Mouse (Mus musculus): ENCODE results near the gene Agap3. TPM values are rescaled to one million over a fixed set of nuclear protein-coding genes. Genes with fewer than 3 reads are reported as not detected.

Gene Agap3
- 402 and 421 TPM in 2 replicates for polyA plus RNA-seq (2012; rRNA removed)

- peak; percentile 59 to 68 for DNase-seq
- no peak for TF ChIP-seq POLR2A (IDR thresholded peaks at IDR 0.05; ENCODE audit: borderline replicate concordance, insufficient read depth, low read length)
- no peak for TF ChIP-seq CTCF (IDR thresholded peaks at IDR 0.05; ENCODE audit: borderline replicate concordance, insufficient read depth, low read depth, low read length)
- peaks cover 25% of the 10 kb centered on the region for H3K4me1 ChIP-seq (ENCODE audit: control insufficient read depth, insufficient read depth, low read length)
- H3K27ac ChIP-seq (ENCODE audit: insufficient read depth, low read length), result peak within 1 kb of the TSS; percentile 79
- no peaks in the 10 kb centered on the region for H3K27me3 ChIP-seq (ENCODE audit: control insufficient read depth, insufficient read depth, low read length)
- peak within 1 kb of the TSS; percentile 89 for H3K4me3 ChIP-seq (replicated peaks; ENCODE audit: insufficient read depth, low read depth, low read length)
- WGBS, result under 1% methylated on average over 58 of the region's 85 CpGs
Observed at GRCm38 (mm10) chr5:24452030-24452690, at the start of gene Agap3. TSS of gene Agap3 (plus strand) at chr5:24452177.

DNA sequence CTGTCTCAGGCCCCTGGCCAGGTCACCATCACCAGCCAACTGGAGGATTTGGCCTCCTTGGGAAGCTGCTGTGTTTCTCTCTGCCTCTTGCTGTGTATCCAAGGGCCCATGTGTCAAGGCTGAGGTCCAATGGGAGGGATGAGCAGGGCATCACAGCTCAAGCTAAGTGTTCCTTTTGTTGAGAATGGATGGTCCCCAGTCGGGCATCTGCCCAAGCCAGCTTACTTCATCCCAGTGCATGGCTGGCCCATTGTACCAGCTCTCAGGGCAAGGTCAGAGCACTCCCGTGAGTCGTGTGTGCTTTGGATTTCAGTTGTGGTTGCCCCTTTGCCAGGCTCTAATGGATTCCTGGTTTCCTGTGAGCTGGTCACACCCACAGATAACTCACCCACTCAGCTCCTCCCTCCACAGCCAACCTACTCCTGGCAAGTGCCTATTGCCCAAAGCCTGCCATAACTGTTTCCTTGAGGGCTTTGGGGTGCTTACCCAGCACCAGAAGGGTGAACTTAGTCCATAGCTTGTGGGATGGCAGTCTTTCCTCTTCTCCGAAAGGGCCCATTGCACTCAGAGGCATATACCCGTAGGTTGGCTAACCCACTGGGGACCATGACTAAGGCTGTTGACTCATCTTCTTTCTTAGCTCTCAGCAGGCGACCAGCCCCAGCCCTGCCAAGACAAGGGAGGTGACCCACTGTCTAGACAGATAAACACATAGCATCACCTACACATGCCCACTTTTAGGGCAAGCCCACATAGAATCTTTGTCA lies 47.2 kb upstream of the Agap3 start:
- TF ChIP-seq POLR2A (IDR thresholded peaks at IDR 0.05; ENCODE audit: borderline replicate concordance, insufficient read depth, low read length), result no peak
- TF ChIP-seq CTCF (IDR thresholded peaks at IDR 0.05; ENCODE audit: borderline replicate concordance, insufficient read depth, low read depth, low read length), result no peak
- H3K4me1 ChIP-seq (ENCODE audit: control insufficient read depth, insufficient read depth, low read length), result peaks cover 23% of the 10 kb centered on the region
- no peak overlapping the region for H3K27ac ChIP-seq (ENCODE audit: insufficient read depth, low read length)
- no peak for DNase-seq
- no peaks in the 10 kb centered on the region for H3K27me3 ChIP-seq (ENCODE audit: control insufficient read depth, insufficient read depth, low read length)
- 62% methylated on average over 6 of the region's 6 CpGs for WGBS
- no peak overlapping the region for H3K4me3 ChIP-seq (replicated peaks; ENCODE audit: insufficient read depth, low read depth, low read length)

GRCm38 (mm10) chr5:24405389-24405876 lies 46.5 kb upstream of the Agap3 start:
- no peaks in the 10 kb centered on the region for H3K27me3 ChIP-seq (ENCODE audit: control insufficient read depth, insufficient read depth, low read length)
- H3K27ac ChIP-seq (ENCODE audit: insufficient read depth, low read length), result no peak overlapping the region
- H3K4me3 ChIP-seq (replicated peaks; ENCODE audit: insufficient read depth, low read depth, low read length), result no peak overlapping the region
- peaks cover 17% of the 10 kb centered on the region for H3K4me1 ChIP-seq (ENCODE audit: control insufficient read depth, insufficient read depth, low read length)
- 75% methylated on average over 3 of the region's 3 CpGs for WGBS
- no peak for DNase-seq
- TF ChIP-seq CTCF (IDR thresholded peaks at IDR 0.05; ENCODE audit: borderline replicate concordance, insufficient read depth, low read depth, low read length), result no peak
- no peak for TF ChIP-seq POLR2A (IDR thresholded peaks at IDR 0.05; ENCODE audit: borderline replicate concordance, insufficient read depth, low read length)

- no peak for DNase-seq
- Histone ChIP-seq H3K4me3 (replicated peaks; ENCODE audit: insufficient read depth, low read depth, low read length) (no peak overlapping the region), H3K27me3 (ENCODE audit: control insufficient read depth, insufficient read depth, low read length) (no peaks in the 10 kb centered on the region), H3K27ac (ENCODE audit: insufficient read depth, low read length) (no peak overlapping the region), H3K4me1 (ENCODE audit: control insufficient read depth, insufficient read depth, low read length) (peaks cover 5% of the 10 kb centered on the region; the same call in 1 of the 2 replicates)
- WGBS, result 67% methylated on average over 13 of the region's 13 CpGs
- TF ChIP-seq CTCF (IDR thresholded peaks at IDR 0.05; ENCODE audit: borderline replicate concordance, insufficient read depth, low read depth, low read length), result no peak
- no peak for TF ChIP-seq POLR2A (IDR thresholded peaks at IDR 0.05; ENCODE audit: borderline replicate concordance, insufficient read depth, low read length)
Observed at GRCm38 (mm10) chr5:24408651-24409050, 43.3 kb upstream of the Agap3 start.

DNA sequence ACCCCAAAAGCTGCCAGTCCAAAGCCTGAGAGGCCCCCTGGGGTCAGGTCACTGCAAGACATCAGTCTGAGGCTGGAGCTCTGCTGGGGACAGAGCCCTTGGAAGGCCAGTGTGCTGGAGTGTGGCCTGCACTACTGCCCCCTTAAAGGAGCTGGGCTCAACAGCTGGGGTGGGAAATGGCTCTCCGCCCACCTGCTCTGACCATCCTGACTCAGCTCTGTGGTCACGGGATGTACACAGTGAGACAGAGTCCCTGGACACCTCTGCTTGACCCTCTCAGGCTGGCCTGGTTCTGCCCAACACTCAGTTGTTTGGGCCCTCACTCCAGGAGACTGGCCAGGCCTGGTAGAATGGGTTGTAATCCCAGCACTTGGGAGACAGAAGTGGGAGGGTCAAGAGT lies 42.5 kb upstream of the Agap3 start:
- H3K27ac ChIP-seq (ENCODE audit: insufficient read depth, low read length), result no peak overlapping the region
- no peak for TF ChIP-seq POLR2A (IDR thresholded peaks at IDR 0.05; ENCODE audit: borderline replicate concordance, insufficient read depth, low read length)
- TF ChIP-seq CTCF (IDR thresholded peaks at IDR 0.05; ENCODE audit: borderline replicate concordance, insufficient read depth, low read depth, low read length), result no peak
- no peaks in the 10 kb centered on the region for H3K27me3 ChIP-seq (ENCODE audit: control insufficient read depth, insufficient read depth, low read length)
- H3K4me1 ChIP-seq (ENCODE audit: control insufficient read depth, insufficient read depth, low read length), result peaks cover 3% of the 10 kb centered on the region; the same call in 1 of the 2 replicates
- DNase-seq, result no peak
- WGBS, result 81% methylated on average over 2 of the region's 2 CpGs
- H3K4me3 ChIP-seq (replicated peaks; ENCODE audit: insufficient read depth, low read depth, low read length), result no peak overlapping the region

DNA sequence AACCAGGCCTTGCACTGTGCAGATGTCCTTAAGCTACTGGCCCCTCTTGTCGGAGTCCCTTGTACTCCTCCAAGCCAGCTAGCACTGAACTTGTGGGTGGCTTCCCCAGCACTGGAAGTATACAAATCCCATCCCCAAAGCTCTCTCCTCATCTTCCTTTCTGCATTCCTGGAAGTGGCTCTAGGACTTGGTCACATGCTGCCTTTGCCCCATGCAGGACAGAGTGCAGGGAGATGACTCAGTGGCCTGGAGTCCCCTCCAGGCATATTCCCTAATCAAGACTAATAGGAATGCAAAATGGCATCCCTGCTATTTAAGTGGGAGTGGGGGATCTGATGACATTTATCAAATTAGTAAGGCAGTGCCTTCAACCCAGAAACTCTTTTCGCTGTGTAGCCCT lies 39.9 kb upstream of the Agap3 start:
- TF ChIP-seq CTCF (IDR thresholded peaks at IDR 0.05; ENCODE audit: borderline replicate concordance, insufficient read depth, low read depth, low read length) (no peak), POLR2A (IDR thresholded peaks at IDR 0.05; ENCODE audit: borderline replicate concordance, insufficient read depth, low read length) (no peak)
- DNase-seq, result no peak
- no peak overlapping the region for H3K27ac ChIP-seq (ENCODE audit: insufficient read depth, low read length)
- 93% methylated on average over 2 of the region's 2 CpGs for WGBS
- H3K4me3 ChIP-seq (replicated peaks; ENCODE audit: insufficient read depth, low read depth, low read length), result no peak overlapping the region
- H3K4me1 ChIP-seq (ENCODE audit: control insufficient read depth, insufficient read depth, low read length), result peaks cover 13% of the 10 kb centered on the region
- H3K27me3 ChIP-seq (ENCODE audit: control insufficient read depth, insufficient read depth, low read length), result no peaks in the 10 kb centered on the region

GRCm38 (mm10) chr5:24413042-24413693 lies 38.8 kb upstream of the Agap3 start, which contains the start of gene Asic3:
TSS of gene Asic3 (plus strand) at chr5:24413392.
- Histone ChIP-seq H3K27me3 (ENCODE audit: control insufficient read depth, insufficient read depth, low read length) (no peaks in the 10 kb centered on the region), H3K27ac (ENCODE audit: insufficient read depth, low read length) (no peak within 1 kb of the TSS), H3K4me1 (ENCODE audit: control insufficient read depth, insufficient read depth, low read length) (peaks cover 13% of the 10 kb centered on the region), H3K4me3 (replicated peaks; ENCODE audit: insufficient read depth, low read depth, low read length) (no peak within 1 kb of the TSS)
- DNase-seq, result no peak
- WGBS, result 55% methylated on average over 11 of the region's 11 CpGs
- TF ChIP-seq CTCF (IDR thresholded peaks at IDR 0.05; ENCODE audit: borderline replicate concordance, insufficient read depth, low read depth, low read length) (no peak), POLR2A (IDR thresholded peaks at IDR 0.05; ENCODE audit: borderline replicate concordance, insufficient read depth, low read length) (no peak)

Measured in cerebellum, adult 2 months (tissue).